In the genomic region with DNA sequence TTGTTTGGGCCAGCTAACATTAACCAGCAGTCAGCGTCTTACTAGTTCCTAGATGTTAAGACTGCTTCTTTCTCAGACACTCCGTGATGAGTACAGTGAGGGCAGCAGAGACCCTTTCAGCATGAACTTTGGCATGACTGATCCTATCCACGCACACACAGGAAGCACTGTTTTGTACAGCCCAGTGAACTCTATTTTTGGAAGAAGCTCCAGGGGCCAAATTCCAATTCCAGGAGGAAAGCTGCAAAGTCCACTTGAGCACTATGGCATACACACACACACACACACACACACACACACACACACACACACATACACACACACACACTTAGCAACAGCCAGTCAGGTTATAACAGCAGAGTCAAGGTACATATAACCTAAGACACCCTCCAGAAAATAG, we compare ENCODE assay signal across 27 mouse cellular contexts.
DNase-seq lines count a peak whose midpoint lies in the region; ATAC-seq and TF ChIP-seq lines count a peak whose summit lies in the region.
"Had no signal": no experiment of that assay in that cellular context is flagged by ENCODE, and none has a peak within 500 bp of the region (broad histone marks: within the 10 kb centered on the region; RNA-seq: fewer than 3 reads in every experiment).

No protein-coding gene starts in this region.

- ATAC-seq in liver, embryonic 11.5 days (replicated peaks; ENCODE audit: low FRiP score) = no peak
- peak; percentile 54 for ATAC-seq in liver, postnatal 0 days
- no peak for ATAC-seq in midbrain, embryonic 11.5 days (ENCODE audit: low FRiP score)
- ATAC-seq: forebrain, embryonic 14.5 days had no signal

- peak overlapping the region; percentile 24 for H3K27ac ChIP-seq in liver, adult 2 months (replicated peaks; ENCODE audit: insufficient read depth, low read depth, low read length)
- no peak overlapping the region for H3K27ac ChIP-seq in liver, embryonic 11.5 days (ENCODE audit: low read depth, low read length)
- no peak overlapping the region for H3K27ac ChIP-seq in liver, postnatal 0 days (ENCODE audit: low read depth)
- no peak overlapping the region for H3K27ac ChIP-seq in midbrain, embryonic 11.5 days (ENCODE audit: low read depth, low read length)
- H3K27ac ChIP-seq: embryonic facial prominence, embryonic 12.5 days; hindbrain, embryonic 13.5 days; limb, embryonic 10.5 days; limb, embryonic 15.5 days; neural tube, embryonic 15.5 days had no signal

- no peak overlapping the region for H3K4me3 ChIP-seq in liver, adult 2 months (ENCODE audit: insufficient read depth, low read depth, low read length)
- no peak overlapping the region for H3K4me3 ChIP-seq in liver, embryonic 11.5 days (ENCODE audit: low read depth, low read length)
- H3K4me3 ChIP-seq in liver, postnatal 0 days (ENCODE audit: low read depth, low read length) = no peak overlapping the region
- H3K4me3 ChIP-seq in lung, adult 2 months (replicated peaks; ENCODE audit: extremely low read depth, low read depth, low read length) = no peak overlapping the region
- H3K4me3 ChIP-seq in midbrain, embryonic 11.5 days (ENCODE audit: low read depth, low read length) = no peak overlapping the region
- H3K4me3 ChIP-seq: embryonic facial prominence, embryonic 12.5 days; hindbrain, embryonic 13.5 days; limb, embryonic 10.5 days; limb, embryonic 15.5 days; megakaryocyte, embryonic 14.5 days; neural tube, embryonic 15.5 days had no signal

- peak; percentile 95 for DNase-seq in liver, adult 2 months (ENCODE audit: extremely low read depth, low read depth, low spot score)
- no peak for DNase-seq in liver, embryonic 11.5 days (ENCODE audit: low spot score)
- DNase-seq in kidney, adult 9 months = peak; percentile 85
- DNase-seq in kidney, postnatal 14 days = peak; percentile 56
- no peak for DNase-seq in liver, postnatal 0 days
- no peak for DNase-seq in lung, adult 2 months
- DNase-seq in midbrain, embryonic 11.5 days (ENCODE audit: low spot score, missing footprints) = no peak
- DNase-seq: adrenal gland, postnatal 25 days; cerebellum, adult 11-12 months; cerebellum, adult 9-11 months; embryo, embryonic 11 days; gastrocnemius, postnatal 14 days; heart, adult 18-20 months; heart, postnatal 4 days; layer of hippocampus, postnatal 36 days; lung, postnatal 4 days; midbrain, embryonic 14.5 days; right cerebral cortex, postnatal 14 days; thymus, postnatal 25 days had no signal

- no peak overlapping the region for H3K9ac ChIP-seq in liver, adult 2 months (ENCODE audit: low read depth, low read length)
- H3K9ac ChIP-seq in liver, embryonic 11.5 days (ENCODE audit: low read depth, low read length) = no peak overlapping the region
- H3K9ac ChIP-seq in liver, postnatal 0 days (replicated peaks) = no peak overlapping the region
- H3K9ac ChIP-seq in midbrain, embryonic 11.5 days (ENCODE audit: low read length) = no peak overlapping the region
- H3K9ac ChIP-seq: embryonic facial prominence, embryonic 12.5 days; hindbrain, embryonic 13.5 days; limb, embryonic 15.5 days; neural tube, embryonic 15.5 days had no signal

- 25% methylated on average over 3 of the region's 3 CpGs for WGBS in liver, adult 2 months
- WGBS in liver, embryonic 11.5 days = 72% methylated on average over 3 of the region's 3 CpGs
- WGBS in liver, postnatal 0 days (ENCODE audit: insufficient replicate concordance) = 47% methylated on average over 3 of the region's 3 CpGs
- WGBS in lung, adult 2 months = 46% methylated on average over 3 of the region's 3 CpGs
- 83% methylated on average over 3 of the region's 3 CpGs for WGBS in midbrain, embryonic 11.5 days

- peaks cover 9% of the 10 kb centered on the region for H3K4me1 ChIP-seq in liver, adult 2 months (ENCODE audit: control insufficient read depth, insufficient read depth, low read length)
- H3K4me1 ChIP-seq in liver, embryonic 11.5 days (replicated peaks; ENCODE audit: control insufficient read depth, insufficient read depth, low read length) = no peaks in the 10 kb centered on the region
- no peaks in the 10 kb centered on the region for H3K4me1 ChIP-seq in liver, postnatal 0 days (ENCODE audit: insufficient read depth)
- H3K4me1 ChIP-seq in lung, adult 2 months (ENCODE audit: control insufficient read depth, insufficient read depth, low read length) = no peaks in the 10 kb centered on the region; the same call in 1 of the 2 replicates
- H3K4me1 ChIP-seq in midbrain, embryonic 11.5 days (ENCODE audit: control insufficient read depth, insufficient read depth, low read length) = no peaks in the 10 kb centered on the region
- H3K4me1 ChIP-seq: embryonic facial prominence, embryonic 12.5 days; hindbrain, embryonic 13.5 days; limb, embryonic 10.5 days; limb, embryonic 15.5 days; megakaryocyte, embryonic 14.5 days; neural tube, embryonic 15.5 days had no signal

- H3K9me3 ChIP-seq in liver, embryonic 11.5 days (ENCODE audit: control insufficient read depth, low read length) = no peaks in the 10 kb centered on the region
- H3K9me3 ChIP-seq in liver, postnatal 0 days (ENCODE audit: low read length) = no peaks in the 10 kb centered on the region
- H3K9me3 ChIP-seq in midbrain, embryonic 11.5 days (ENCODE audit: control insufficient read depth, low read length) = no peaks in the 10 kb centered on the region
- H3K9me3 ChIP-seq: embryonic facial prominence, embryonic 12.5 days; hindbrain, embryonic 13.5 days; limb, embryonic 10.5 days; limb, embryonic 15.5 days; neural tube, embryonic 15.5 days had no signal

- no peak overlapping the region for H3K4me2 ChIP-seq in liver, embryonic 11.5 days
- H3K4me2 ChIP-seq in liver, postnatal 0 days (ENCODE audit: low read depth, low read length) = no peak overlapping the region
- no peak overlapping the region for H3K4me2 ChIP-seq in midbrain, embryonic 11.5 days
- H3K4me2 ChIP-seq: embryonic facial prominence, embryonic 12.5 days; heart, embryonic 11.5 days; hindbrain, embryonic 13.5 days; limb, embryonic 15.5 days; neural tube, embryonic 15.5 days had no signal

- H3K36me3 ChIP-seq in liver, adult 2 months (ENCODE audit: control insufficient read depth, insufficient read depth, low read length) = no peaks in the 10 kb centered on the region
- no peaks in the 10 kb centered on the region for H3K36me3 ChIP-seq in liver, embryonic 11.5 days (ENCODE audit: control insufficient read depth, insufficient read depth, low read length)
- H3K36me3 ChIP-seq in liver, postnatal 0 days (replicated peaks; ENCODE audit: insufficient read depth, low read length) = no peaks in the 10 kb centered on the region
- no peaks in the 10 kb centered on the region for H3K36me3 ChIP-seq in midbrain, embryonic 11.5 days (ENCODE audit: control insufficient read depth, insufficient read depth, low read length)
- H3K36me3 ChIP-seq: embryonic facial prominence, embryonic 12.5 days; hindbrain, embryonic 13.5 days; limb, embryonic 10.5 days; limb, embryonic 15.5 days; neural tube, embryonic 15.5 days had no signal

- no peaks in the 10 kb centered on the region for H3K79me2 ChIP-seq in liver, adult 2 months (ENCODE audit: control insufficient read depth, insufficient read depth, low read length)

- TF ChIP-seq EP300 in liver, postnatal 0 days (IDR thresholded peaks at IDR 0.05; ENCODE audit: low read depth) = no peak

- H3K27me3 ChIP-seq in liver, adult 2 months (ENCODE audit: control insufficient read depth, insufficient read depth, low read length) = no peaks in the 10 kb centered on the region
- no peaks in the 10 kb centered on the region for H3K27me3 ChIP-seq in liver, embryonic 11.5 days (replicated peaks; ENCODE audit: control insufficient read depth, insufficient read depth, low read length)
- no peaks in the 10 kb centered on the region for H3K27me3 ChIP-seq in liver, postnatal 0 days (ENCODE audit: insufficient read depth, low read length)
- H3K27me3 ChIP-seq in midbrain, embryonic 11.5 days (ENCODE audit: control insufficient read depth, insufficient read depth, low read length) = no peaks in the 10 kb centered on the region
- H3K27me3 ChIP-seq: embryonic facial prominence, embryonic 12.5 days; hindbrain, embryonic 13.5 days; limb, embryonic 15.5 days; megakaryocyte, embryonic 14.5 days; neural tube, embryonic 15.5 days had no signal

- TF ChIP-seq CTCF in liver, adult 2 months (IDR thresholded peaks at IDR 0.05; ENCODE audit: low read depth, low read length) = no peak
- TF ChIP-seq CTCF in liver, postnatal 0 days (IDR thresholded peaks at IDR 0.05; ENCODE audit: low read depth) = no peak
- TF ChIP-seq CTCF in lung, adult 2 months (IDR thresholded peaks at IDR 0.05; ENCODE audit: insufficient read depth, low read length) = no peak

- TF ChIP-seq POLR2A in liver, adult 2 months (IDR thresholded peaks at IDR 0.05; ENCODE audit: extremely low read depth, insufficient read depth, low read length) = no peak
- no peak for TF ChIP-seq POLR2A in lung, adult 2 months (IDR thresholded peaks at IDR 0.05; ENCODE audit: borderline replicate concordance, extremely low read depth, low read depth, low read length)

Comparison
In these comparisons a context has a peak if more than half of its experiments do, and no peak if none do; other contexts are left out.
1. DNase-seq: peak in liver, adult 2 months (single experiment), kidney, adult 9 months (single experiment) and kidney, postnatal 14 days (single experiment); none in liver, embryonic 11.5 days (single experiment), liver, postnatal 0 days (single experiment), lung, adult 2 months (single experiment) and midbrain, embryonic 11.5 days (single experiment).